Mouse (Mus musculus) megakaryocyte, embryonic 14.5 days (primary cell): ENCODE results near the gene Psmb7.

Source experiments
- FLI1 ChIP-seq: IDR thresholded peaks from 2 replicates; pipeline ENCODE4 v1.6.1; 2012; ENCODE audit warnings: low read length, inconsistent platforms, mixed read lengths
- GATA1 ChIP-seq: IDR thresholded peaks from 3 replicates; pipeline ENCODE4 v1.6.1; 2012; ENCODE audit warnings: mixed read lengths, low read length, inconsistent platforms, borderline replicate concordance

GRCm38 (mm10) chr2:38543158-38543557 lies 100.7 kb downstream of the Psmb7 start:
- TF ChIP-seq GATA1 (no peak), FLI1 (no peak)
